Mouse (Mus musculus) neural tube, embryonic 10.5 days (tissue): ENCODE data around the gene Fgfr2.
"Not testable (repeated sequence)": the region's sequence is repeated elsewhere in the genome, so short reads cannot be mapped to it uniquely, and the experiment has no call there.

Source experiments
- DNase-seq: peaks from one replicate; pipeline ENCODE4 v3.0.0-alpha.2; 2017; ENCODE audit warnings: low spot score; ENCODE audit errors: extremely low spot score

Fgfr2 gene

GRCm38 (mm10) chr7:130145211-130145610, 2977.9 kb downstream of the Fgfr2 start:
- no peak for DNase-seq

GRCm38 (mm10) chr7:130143371-130143770, 2979.8 kb downstream of the Fgfr2 start:
- no peak for DNase-seq

- no peak for DNase-seq
Observed at GRCm38 (mm10) chr7:130141088-130141873, 2981.9 kb downstream of the Fgfr2 start.

GRCm38 (mm10) chr7:130134924-130135365, 2988.2 kb downstream of the Fgfr2 start:
- no peak for DNase-seq

- not testable (repeated sequence) for DNase-seq
Observed at GRCm38 (mm10) chr7:130134428-130134827, 2988.7 kb downstream of the Fgfr2 start.

- no peak for DNase-seq
Observed at GRCm38 (mm10) chr7:130130226-130130625, 2992.9 kb downstream of the Fgfr2 start.

- peak; percentile 18 for DNase-seq
Observed at GRCm38 (mm10) chr7:130129359-130129960, 2993.7 kb downstream of the Fgfr2 start.

- DNase-seq = no peak
Observed at GRCm38 (mm10) chr7:130121507-130121906, 3001.6 kb downstream of the Fgfr2 start.

GRCm38 (mm10) chr7:130119466-130119865, 3003.7 kb downstream of the Fgfr2 start:
- no peak for DNase-seq

- no peak for DNase-seq
Observed at GRCm38 (mm10) chr7:130118726-130119125, 3004.4 kb downstream of the Fgfr2 start.

GRCm38 (mm10) chr7:130117466-130118123, 3005.6 kb downstream of the Fgfr2 start:
- no peak for DNase-seq

- no peak for DNase-seq
Observed at GRCm38 (mm10) chr7:130114436-130114835, 3008.7 kb downstream of the Fgfr2 start.
